Mouse (Mus musculus) kidney, postnatal 0 days (tissue): Measurements from ENCODE around the gene Ilf2. TPM values are rescaled to one million over a fixed set of nuclear protein-coding genes. Genes with fewer than 3 reads are reported as not detected.

ENCODE experiments used
- ATAC-seq: fragments of 200-750 bp; cut with Nextera tagmentation; replicated peaks from 2 replicates; pipeline ENCODE4 v1.8.0; 2017; ENCODE audit warnings: low read depth, moderate number of reproducible peaks, moderate TSS enrichment, moderate library complexity; ENCODE audit not compliant: low FRiP score
- DNase-seq: peaks from one replicate; pipeline ENCODE4 v3.0.0-alpha.2; 2016; ENCODE audit warnings: low spot score
- H3K27ac ChIP-seq: fragments of 300-500 bp; sonication (generic); 2 replicates; pipeline ENCODE4 v1.5.1; 2014; ENCODE audit warnings: mild to moderate bottlenecking
- H3K27me3 ChIP-seq: fragments of 300-500 bp; sonication (generic); 2 replicates; pipeline ENCODE4 v1.6.1; 2014; ENCODE audit warnings: low read length, mixed read lengths; ENCODE audit not compliant: insufficient read depth
- H3K36me3 ChIP-seq: fragments of 300-500 bp; sonication (generic); 2 replicates; pipeline ENCODE4 v1.6.1; 2014; ENCODE audit warnings: low read length, mixed read lengths; ENCODE audit not compliant: insufficient read depth
- H3K4me1 ChIP-seq: fragments of 300-500 bp; sonication (generic); replicated peaks from 2 replicates; pipeline ENCODE4 v1.6.1; 2014; ENCODE audit warnings: antibody characterized with exemption, low read length, mixed read lengths; ENCODE audit not compliant: insufficient read depth
- H3K4me2 ChIP-seq: fragments of 300-500 bp; sonication (generic); 2 replicates; pipeline ENCODE4 v1.6.1; 2014; ENCODE audit warnings: mild to moderate bottlenecking, low read length, moderate library complexity, mixed read lengths
- H3K4me3 ChIP-seq: fragments of 300-500 bp; sonication (generic); replicated peaks from 2 replicates; pipeline ENCODE4 v1.5.1; 2014; ENCODE audit warnings: low read depth, low read length
- H3K9ac ChIP-seq: fragments of 300-500 bp; sonication (generic); 2 replicates; pipeline ENCODE4 v1.6.1; 2014; ENCODE audit warnings: low read depth, low read length
- H3K9me3 ChIP-seq: fragments of 300-500 bp; sonication (generic); replicated peaks from 2 replicates; pipeline ENCODE4 v1.6.1; 2016; ENCODE audit warnings: low read length, inconsistent platforms, mixed read lengths
- CTCF ChIP-seq: IDR thresholded peaks from 2 replicates; pipeline ENCODE4 v1.5.1; 2016; ENCODE audit warnings: antibody characterized with exemption, low read depth, mild to moderate bottlenecking, moderate library complexity
- WGBS: fragments of 180-500 bp; shearing (Covaris S2); extraction: QIAGEN DNeasy Blood & Tissue Kit; methylation state at CpG from one replicate; pipeline ENCODE4 v1.1.7; 2014; 5-methylcytosine and 5-hydroxymethylcytosine counted together
- polyA plus RNA-seq: library from polyadenylated mRNA; unstranded; fragments of >200 nt; fragmentation: Nextera tagmentation; extraction: Ambion mirVana; gene quantifications from 2 replicates; pipeline ENCODE4 v1.2.1, GENCODE M21; 2015

Ilf2 gene
- polyA plus RNA-seq, 1 experiment from 2014 or later, result 118 TPM

- DNase-seq, result peak; percentile 99
- Histone ChIP-seq H3K4me2 (peak within 1 kb of the TSS; percentile 98), H3K36me3 (no peaks in the 10 kb centered on the region), H3K9me3 (no peaks in the 10 kb centered on the region), H3K27ac (peak within 1 kb of the TSS; percentile 100), H3K27me3 (no peaks in the 10 kb centered on the region), H3K4me1 (peaks cover 19% of the 10 kb centered on the region), H3K9ac (peak within 1 kb of the TSS; percentile 95), H3K4me3 (peak within 1 kb of the TSS; percentile 75)
- under 1% methylated on average over 52 of the region's 52 CpGs for WGBS
- TF ChIP-seq CTCF, result 0 out of 2 replicates have a peak, but pooled peaks have one; percentile 1
- peak; percentile 99 for ATAC-seq
Measured at GRCm38 (mm10) chr3:90433381-90434020, 42.4 kb upstream of the Ilf2 start, which contains the start of gene Ints3. Ints3 (minus strand) TSS chr3:90433622.

DNA sequence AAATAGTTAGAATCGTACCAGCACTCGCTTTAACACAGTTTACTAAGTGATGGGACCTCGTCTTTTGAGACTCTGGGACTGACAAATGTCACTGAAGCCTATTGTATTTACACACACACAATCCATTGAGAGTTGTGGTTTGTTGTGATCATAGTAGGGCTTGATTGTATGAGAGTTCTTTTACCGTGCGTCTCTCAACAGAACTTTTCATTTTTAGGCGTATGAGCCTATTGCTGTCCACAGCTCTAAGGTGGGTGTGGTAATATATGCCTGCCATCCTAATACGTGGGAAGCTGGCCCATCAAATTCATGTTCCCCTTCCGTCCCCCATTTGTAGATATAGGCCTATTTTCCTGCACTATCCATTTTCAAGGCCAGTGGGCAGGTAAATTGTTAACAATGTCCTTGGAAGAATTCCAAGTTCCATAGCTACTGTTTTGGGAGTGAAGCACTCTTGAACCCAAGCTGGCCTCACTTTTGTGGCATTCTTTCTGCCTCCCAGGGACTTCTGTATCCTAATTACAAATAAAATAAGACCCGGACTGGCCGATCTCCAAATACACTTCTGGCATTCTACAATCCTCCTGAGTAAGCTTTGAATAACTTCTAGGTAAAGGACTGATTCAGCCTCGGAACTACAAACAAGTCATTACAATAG lies 41.7 kb upstream of the Ilf2 start:
- H3K36me3 ChIP-seq, result no peaks in the 10 kb centered on the region
- peak; percentile 18 for DNase-seq
- peaks cover 19% of the 10 kb centered on the region for H3K4me1 ChIP-seq
- peak overlapping the region; percentile 75 for H3K4me3 ChIP-seq
- no peak for ATAC-seq
- H3K9me3 ChIP-seq, result no peaks in the 10 kb centered on the region
- H3K4me2 ChIP-seq, result peak overlapping the region; percentile 98
- peak overlapping the region; percentile 95 for H3K9ac ChIP-seq
- WGBS, result 41% methylated on average over 11 of the region's 11 CpGs
- peak overlapping the region; percentile 100 for H3K27ac ChIP-seq
- H3K27me3 ChIP-seq, result no peaks in the 10 kb centered on the region
- TF ChIP-seq CTCF, result no peak

DNA sequence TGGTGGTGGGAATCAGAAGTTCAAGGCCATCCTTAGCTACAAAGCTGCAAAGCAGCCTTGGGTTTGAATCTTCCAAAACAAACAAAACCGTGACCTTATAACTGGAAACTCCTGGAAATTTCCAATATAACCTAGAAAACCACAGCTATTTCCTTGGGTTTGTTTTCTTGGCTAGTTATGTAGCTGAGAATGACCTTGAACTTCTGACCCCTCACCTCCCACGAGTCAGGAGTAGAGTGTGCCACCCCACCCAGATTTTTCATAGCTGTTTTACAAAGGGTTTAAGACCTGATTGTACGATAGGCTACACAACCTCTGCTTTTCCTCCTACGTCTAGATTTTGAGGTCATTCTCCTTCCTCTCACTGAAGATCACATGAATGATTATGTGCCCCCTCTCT lies 38.8 kb upstream of the Ilf2 start:
- Histone ChIP-seq H3K36me3 (no peaks in the 10 kb centered on the region), H3K4me2 (no peak overlapping the region), H3K9ac (no peak overlapping the region), H3K27ac (no peak overlapping the region), H3K4me3 (no peak overlapping the region), H3K27me3 (no peaks in the 10 kb centered on the region), H3K9me3 (no peaks in the 10 kb centered on the region), H3K4me1 (peaks cover 9% of the 10 kb centered on the region)
- 47% methylated on average over 4 of the region's 4 CpGs for WGBS
- no peak for DNase-seq
- no peak for ATAC-seq
- TF ChIP-seq CTCF, result no peak

DNA sequence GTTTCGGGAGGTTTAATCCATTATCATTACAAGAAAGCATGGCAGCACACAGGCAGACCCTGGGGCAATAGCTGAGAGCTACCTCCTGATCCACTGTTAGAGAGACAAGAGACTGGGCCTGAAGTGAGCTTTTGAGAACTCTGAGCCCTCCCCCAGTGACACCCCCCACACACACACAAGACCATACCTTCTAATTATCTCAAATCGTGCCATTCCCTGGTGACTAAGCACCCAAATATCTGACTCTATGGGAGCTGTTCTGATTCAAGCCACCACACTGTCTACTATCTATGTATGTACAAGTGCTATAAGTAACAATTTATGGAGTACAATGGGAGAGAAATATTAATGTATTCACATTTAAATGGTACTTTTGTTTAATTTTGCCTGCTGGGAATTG lies 35.2 kb upstream of the Ilf2 start:
- Histone ChIP-seq H3K4me1 (no peaks in the 10 kb centered on the region), H3K36me3 (no peaks in the 10 kb centered on the region), H3K27ac (no peak overlapping the region), H3K4me2 (no peak overlapping the region), H3K9me3 (no peaks in the 10 kb centered on the region), H3K27me3 (no peaks in the 10 kb centered on the region), H3K9ac (no peak overlapping the region), H3K4me3 (no peak overlapping the region)
- ATAC-seq (no peak), DNase-seq (no peak)
- 89% methylated on average over 2 of the region's 2 CpGs for whole genome bisulfite sequencing
- TF ChIP-seq CTCF, result no peak

GRCm38 (mm10) chr3:90443977-90444376 lies 31.9 kb upstream of the Ilf2 start:
- Histone ChIP-seq H3K27me3 (no peaks in the 10 kb centered on the region), H3K4me2 (no peak overlapping the region), H3K36me3 (no peaks in the 10 kb centered on the region), H3K9ac (no peak overlapping the region), H3K9me3 (no peaks in the 10 kb centered on the region), H3K4me1 (no peaks in the 10 kb centered on the region), H3K4me3 (no peak overlapping the region), H3K27ac (no peak overlapping the region)
- DNase-seq (no peak), ATAC-seq (no peak)
- no peak for TF ChIP-seq CTCF
- 86% methylated on average over 3 of the region's 3 CpGs for WGBS

GRCm38 (mm10) chr3:90445417-90446200 lies 30.3 kb upstream of the Ilf2 start:
- Histone ChIP-seq H3K27me3 (no peaks in the 10 kb centered on the region), H3K4me2 (peak overlapping the region; percentile 46), H3K4me1 (no peaks in the 10 kb centered on the region), H3K27ac (peak overlapping the region; percentile 92), H3K36me3 (no peaks in the 10 kb centered on the region), H3K9me3 (no peaks in the 10 kb centered on the region), H3K9ac (no peak overlapping the region), H3K4me3 (no peak overlapping the region)
- TF ChIP-seq CTCF, result no peak
- WGBS, result 54% methylated on average over 11 of the region's 11 CpGs
- no peak for ATAC-seq
- peak; percentile 78 for DNase-seq
